Mouse (Mus musculus): ENCODE measurements around the gene Zbtb4. TPM values are rescaled to one million over a fixed set of nuclear protein-coding genes. Genes with fewer than 3 reads are reported as not detected.

Gene Zbtb4
- total and polyA plus RNA-seq, 3 experiments = 2.4 to 2.7 TPM; not detected in 1

GRCm38 (mm10) chr11:69774961-69775360 is 9.2 kb downstream of the Zbtb4 start:
- Histone ChIP-seq H3K27me3 (ENCODE audit: control insufficient read depth in 1 of 2, insufficient read depth in 2 of 2, low read length in 2 of 2) (no peaks in the 10 kb centered on the region), H3K79me2 (ENCODE audit: control insufficient read depth, insufficient read depth, low read length, poor library complexity) (no peaks in the 10 kb centered on the region), H3K4me3 (ENCODE audit: control insufficient read depth in 1 of 2, insufficient read depth in 1 of 2, low read depth in 2 of 2, low read length in 2 of 2) (no peak overlapping the region), H3K4me1 (ENCODE audit: control insufficient read depth in 1 of 2, insufficient read depth in 2 of 2, low read length in 2 of 2) (no peaks in the 10 kb centered on the region), H3K27ac (ENCODE audit: control insufficient read depth, low read depth, low read length) (no peak overlapping the region), H3K9ac (ENCODE audit: control insufficient read depth, low read depth, low read length, poor library complexity, severe bottlenecking) (no peak overlapping the region), H3K9me3 (replicated peaks; ENCODE audit: insufficient read depth, low read length) (no peaks in the 10 kb centered on the region), H3K36me3 (ENCODE audit: control insufficient read depth in 1 of 2, insufficient read depth in 2 of 2, low read length in 2 of 2) (no peaks in the 10 kb centered on the region)
- TF ChIP-seq TAL1 (IDR thresholded peaks at IDR 0.05; ENCODE audit: low read length) (no peak), GATA1 (IDR thresholded peaks at IDR 0.05; ENCODE audit: low read depth, low read length) (no peak), CHD2 (IDR thresholded peaks at IDR 0.05; ENCODE audit: low read length) (no peak), USF1 (IDR thresholded peaks at IDR 0.05; ENCODE audit: low read depth, low read length) (no peak), ZNF384 (IDR thresholded peaks at IDR 0.05; ENCODE audit: low read depth, low read length) (no peak), SIN3A (IDR thresholded peaks at IDR 0.05; ENCODE audit: low read length) (no peak), UBTF (IDR thresholded peaks at IDR 0.05; ENCODE audit: borderline replicate concordance, insufficient read depth, low read depth, low read length) (no peak), NELFE (IDR thresholded peaks at IDR 0.05; ENCODE audit: low read depth, low read length) (no peak), MAX (IDR thresholded peaks at IDR 0.05; ENCODE audit: low read length) (no peak), MYB (IDR thresholded peaks at IDR 0.05; ENCODE audit: low read depth, low read length) (no peak), MAFK (IDR thresholded peaks at IDR 0.05; ENCODE audit: borderline replicate concordance, low read depth, low read length) (no peak)
- no peak for DNase-seq (ENCODE audit: low read depth, low spot score)

DNA sequence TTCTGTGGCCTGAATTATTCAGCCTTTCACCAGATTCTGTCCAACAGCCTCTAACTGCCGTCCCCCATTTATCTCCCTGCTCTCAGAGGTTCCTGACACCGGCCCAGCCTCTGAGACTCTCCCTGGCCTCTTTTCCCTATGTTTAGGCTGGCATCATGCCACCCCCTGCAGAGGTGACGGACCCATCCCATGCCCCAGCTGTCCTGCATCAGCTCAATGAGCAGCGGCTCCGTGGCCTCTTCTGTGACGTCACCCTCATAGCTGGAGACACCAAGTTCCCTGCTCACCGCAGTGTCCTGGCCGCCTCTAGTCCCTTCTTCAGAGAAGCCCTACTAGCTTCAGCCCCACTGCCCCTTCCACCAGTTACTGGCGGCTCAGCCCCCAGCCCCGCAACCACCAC is 10.0 kb downstream of the Zbtb4 start:
- H3K9ac ChIP-seq (ENCODE audit: control insufficient read depth, low read depth, low read length, poor library complexity, severe bottlenecking) = no peak overlapping the region
- no peaks in the 10 kb centered on the region for H3K36me3 ChIP-seq (ENCODE audit: control insufficient read depth in 1 of 2, insufficient read depth in 2 of 2, low read length in 2 of 2)
- TF ChIP-seq NELFE (IDR thresholded peaks at IDR 0.05; ENCODE audit: low read depth, low read length) (no peak), E2F4 (IDR thresholded peaks at IDR 0.05; ENCODE audit: borderline replicate concordance, low read depth, low read length) (no peak)
- no peak overlapping the region for H3K27ac ChIP-seq (ENCODE audit: control insufficient read depth, low read depth, low read length)
- H3K4me1 ChIP-seq (ENCODE audit: control insufficient read depth in 1 of 2, insufficient read depth in 2 of 2, low read length in 2 of 2) = no peaks in the 10 kb centered on the region
- no peaks in the 10 kb centered on the region for H3K9me3 ChIP-seq (replicated peaks; ENCODE audit: insufficient read depth, low read length)
- no peak overlapping the region for H3K4me3 ChIP-seq (ENCODE audit: control insufficient read depth in 1 of 2, insufficient read depth in 1 of 2, low read depth in 2 of 2, low read length in 2 of 2)
- no peak for DNase-seq (ENCODE audit: low read depth, low spot score)
- no peaks in the 10 kb centered on the region for H3K27me3 ChIP-seq (ENCODE audit: control insufficient read depth in 1 of 2, insufficient read depth in 2 of 2, low read length in 2 of 2)
- H3K79me2 ChIP-seq (ENCODE audit: control insufficient read depth, insufficient read depth, low read length, poor library complexity) = no peaks in the 10 kb centered on the region

- H3K27ac ChIP-seq (ENCODE audit: control insufficient read depth, low read depth, low read length) = no peak overlapping the region
- H3K36me3 ChIP-seq (ENCODE audit: control insufficient read depth in 1 of 2, insufficient read depth in 2 of 2, low read length in 2 of 2) = no peaks in the 10 kb centered on the region
- no peak for DNase-seq (ENCODE audit: low read depth, low spot score)
- no peaks in the 10 kb centered on the region for H3K4me1 ChIP-seq (ENCODE audit: control insufficient read depth in 1 of 2, insufficient read depth in 2 of 2, low read length in 2 of 2)
- H3K27me3 ChIP-seq (ENCODE audit: control insufficient read depth in 1 of 2, insufficient read depth in 2 of 2, low read length in 2 of 2) = no peaks in the 10 kb centered on the region
- H3K9me3 ChIP-seq (replicated peaks; ENCODE audit: insufficient read depth, low read length) = no peaks in the 10 kb centered on the region
- no peak overlapping the region for H3K9ac ChIP-seq (ENCODE audit: control insufficient read depth, low read depth, low read length, poor library complexity, severe bottlenecking)
- no peaks in the 10 kb centered on the region for H3K79me2 ChIP-seq (ENCODE audit: control insufficient read depth, insufficient read depth, low read length, poor library complexity)
- no peak overlapping the region for H3K4me3 ChIP-seq (ENCODE audit: control insufficient read depth in 1 of 2, insufficient read depth in 1 of 2, low read depth in 2 of 2, low read length in 2 of 2)
- TF ChIP-seq ZNF384 (IDR thresholded peaks at IDR 0.05; ENCODE audit: low read depth, low read length) = no peak
- TF ChIP-seq UBTF (IDR thresholded peaks at IDR 0.05; ENCODE audit: borderline replicate concordance, insufficient read depth, low read depth, low read length) = no peak
- no peak for TF ChIP-seq GATA1 (IDR thresholded peaks at IDR 0.05; ENCODE audit: low read depth, low read length)
- TF ChIP-seq ETS1 (IDR thresholded peaks at IDR 0.05; ENCODE audit: low read depth, low read length) = no peak
- TF ChIP-seq MYC (IDR thresholded peaks at IDR 0.05; ENCODE audit: low read depth, low read length) = no peak
- no peak for TF ChIP-seq POLR2A (IDR thresholded peaks at IDR 0.05; ENCODE audit: control insufficient read depth in 1 of 2, insufficient read depth in 1 of 2, low read depth in 1 of 2, low read length in 2 of 2, poor library complexity in 1 of 2)
- no peak for TF ChIP-seq CHD1 (IDR thresholded peaks at IDR 0.05; ENCODE audit: low read depth, low read length)
These were observed 10.8 kb downstream of the Zbtb4 start for GRCm38 (mm10) chr11:69776488-69776887.

Data from MEL (cell line).